Mouse (Mus musculus) forebrain, postnatal 0 days (tissue): Measurements from ENCODE around the gene Igtp. TPM values are rescaled to one million over a fixed set of nuclear protein-coding genes. Genes with fewer than 3 reads are reported as not detected.
"Not testable (repeated sequence)": the region's sequence is repeated elsewhere in the genome, so short reads cannot be mapped to it uniquely, and the experiment has no call there.

Experiments
- ATAC-seq: fragments of 200-750 bp; cut with Nextera tagmentation; 2 replicates; pipeline ENCODE4 v1.8.0; 2017; ENCODE audit warnings: mild to moderate bottlenecking, moderate library complexity
- DNase-seq: peaks from one replicate; pipeline ENCODE4 v3.0.0-alpha.2; 2015
- H3K27ac ChIP-seq: fragments of 300-500 bp; sonication (generic); 2 replicates; pipeline ENCODE4 v1.5.1; 2014; ENCODE audit warnings: low read depth, mild to moderate bottlenecking, antibody characterized with exemption, low read length, moderate library complexity, mixed read lengths
- H3K27me3 ChIP-seq: fragments of 300-500 bp; sonication (generic); 2 replicates; pipeline ENCODE4 v1.6.1; 2014; ENCODE audit warnings: mild to moderate bottlenecking, low read length, mixed read lengths; ENCODE audit not compliant: insufficient read depth
- H3K36me3 ChIP-seq: fragments of 300-500 bp; sonication (generic); 2 replicates; pipeline ENCODE4 v1.6.1; 2014; ENCODE audit warnings: mild to moderate bottlenecking, moderate library complexity; ENCODE audit not compliant: insufficient read depth
- H3K4me1 ChIP-seq: fragments of 300-500 bp; sonication (generic); 2 replicates; pipeline ENCODE4 v1.6.1; 2014; ENCODE audit warnings: antibody characterized with exemption; ENCODE audit not compliant: insufficient read depth
- H3K4me2 ChIP-seq: fragments of 300-500 bp; sonication (generic); 2 replicates; pipeline ENCODE4 v1.6.1; 2014; ENCODE audit warnings: low read depth, mild to moderate bottlenecking, moderate library complexity
- H3K4me3 ChIP-seq: fragments of 300-500 bp; sonication (generic); 2 replicates; pipeline ENCODE4 v1.5.1; 2014; ENCODE audit warnings: low read depth, low read length, mixed read lengths
- H3K9ac ChIP-seq: fragments of 300-500 bp; sonication (generic); 2 replicates; pipeline ENCODE4 v1.6.1; 2014; ENCODE audit warnings: mild to moderate bottlenecking
- H3K9me3 ChIP-seq: fragments of 300-500 bp; sonication (generic); 2 replicates; pipeline ENCODE4 v1.6.1; 2016; ENCODE audit warnings: low read length
- CTCF ChIP-seq: sonication (generic); IDR thresholded peaks from 2 replicates; pipeline ENCODE4 v1.5.1; 2016; ENCODE audit warnings: antibody characterized with exemption, control low read depth, low read depth
- WGBS: fragments of 180-500 bp; shearing (Covaris S2); extraction: QIAGEN DNeasy Blood & Tissue Kit; methylation state at CpG from one replicate; pipeline ENCODE4 v1.1.7; 2014; 5-methylcytosine and 5-hydroxymethylcytosine counted together
- polyA plus RNA-seq: library from polyadenylated mRNA; unstranded; fragments of >200 nt; fragmentation: Nextera tagmentation; extraction: Ambion mirVana; gene quantifications from 2 replicates; pipeline ENCODE4 v1.2.1, GENCODE M21; 2015
- total RNA-seq: library from RNA; depleted of rRNA; stranded (reverse); fragments of >200 nt; gene quantifications from 2 replicates; pipeline ENCODE4 v1.2.3, GENCODE M21; 2014

Igtp gene
- total and polyA plus RNA-seq, 2 experiments from 2014 or later = 1.1 to 2.6 TPM

GRCm38 (mm10) chr11:58169666-58170065 lies 29.7 kb upstream of the Igtp start:
- 89% methylated on average over 4 of the region's 4 CpGs for WGBS
- ATAC-seq (no peak), DNase-seq (no peak)
- H3K9me3 ChIP-seq = no peaks in the 10 kb centered on the region
- no peak overlapping the region for H3K4me3 ChIP-seq
- H3K4me1 ChIP-seq = peaks cover 15% of the 10 kb centered on the region; the same call in 1 of the 2 replicates
- no peak overlapping the region for H3K9ac ChIP-seq
- TF ChIP-seq CTCF = no peak
- H3K36me3 ChIP-seq = peaks cover 23% of the 10 kb centered on the region
- H3K27me3 ChIP-seq = no peaks in the 10 kb centered on the region
- H3K4me2 ChIP-seq = no peak overlapping the region
- no peak overlapping the region for H3K27ac ChIP-seq

GRCm38 (mm10) chr11:58171459-58172091 lies 27.8 kb upstream of the Igtp start, which contains the start of gene Mrpl22:
TSS of gene Mrpl22 (plus strand) at chr11:58171661.
- Histone ChIP-seq H3K4me1 (peaks cover 15% of the 10 kb centered on the region; the same call in 1 of the 2 replicates), H3K9me3 (no peaks in the 10 kb centered on the region), H3K27ac (peak within 1 kb of the TSS; percentile 85), H3K27me3 (no peaks in the 10 kb centered on the region), H3K4me2 (peak within 1 kb of the TSS; percentile 74), H3K36me3 (peaks cover 28% of the 10 kb centered on the region), H3K9ac (peak within 1 kb of the TSS; percentile 81), H3K4me3 (peak within 1 kb of the TSS; percentile 79)
- under 1% methylated on average over 34 of the region's 34 CpGs for WGBS
- ATAC-seq (peak; percentile 81), DNase-seq (peak; percentile 96)
- TF ChIP-seq CTCF = no peak

GRCm38 (mm10) chr11:58179563-58179962 lies 19.8 kb upstream of the Igtp start:
- Histone ChIP-seq H3K27ac (no peak overlapping the region), H3K9me3 (no peaks in the 10 kb centered on the region), H3K4me2 (no peak overlapping the region), H3K36me3 (peaks cover 43% of the 10 kb centered on the region), H3K9ac (no peak overlapping the region), H3K4me1 (no peaks in the 10 kb centered on the region), H3K27me3 (no peaks in the 10 kb centered on the region), H3K4me3 (no peak overlapping the region)
- peak; percentile 74 for ATAC-seq
- 16% methylated on average over 3 of the region's 3 CpGs for WGBS
- DNase-seq = peak; percentile 90
- TF ChIP-seq CTCF = peak; percentile 89

- peaks cover 41% of the 10 kb centered on the region for H3K36me3 ChIP-seq
- not testable (repeated sequence) for H3K27ac ChIP-seq, H3K4me2 ChIP-seq, H3K27me3 ChIP-seq, H3K9me3 ChIP-seq, H3K4me1 ChIP-seq, H3K9ac ChIP-seq, ATAC-seq, DNase-seq, H3K4me3 ChIP-seq
- 96% methylated on average over 6 of the region's 6 CpGs for WGBS
Observed at GRCm38 (mm10) chr11:58179986-58180385, 19.4 kb upstream of the Igtp start.

GRCm38 (mm10) chr11:58180756-58181155 lies 18.6 kb upstream of the Igtp start:
- no peak overlapping the region for H3K4me2 ChIP-seq
- H3K27ac ChIP-seq = no peak overlapping the region
- H3K9me3 ChIP-seq = no peaks in the 10 kb centered on the region
- ATAC-seq (no peak), DNase-seq (no peak)
- no peak for TF ChIP-seq CTCF
- H3K9ac ChIP-seq = no peak overlapping the region
- WGBS = 90% methylated on average over 7 of the region's 7 CpGs
- H3K36me3 ChIP-seq = peaks cover 33% of the 10 kb centered on the region
- no peak overlapping the region for H3K4me3 ChIP-seq
- H3K4me1 ChIP-seq = no peaks in the 10 kb centered on the region
- no peaks in the 10 kb centered on the region for H3K27me3 ChIP-seq

- Histone ChIP-seq H3K36me3 (0 out of 2 replicates have a peak, but pooled peaks cover 7% of the 10 kb centered on the region), H3K9ac (no peak overlapping the region), H3K27me3 (no peaks in the 10 kb centered on the region), H3K9me3 (no peaks in the 10 kb centered on the region), H3K4me2 (no peak overlapping the region), H3K4me3 (no peak overlapping the region), H3K4me1 (no peaks in the 10 kb centered on the region), H3K27ac (no peak overlapping the region)
- DNase-seq = no peak
- 94% methylated on average over 3 of the region's 3 CpGs for WGBS
- no peak for TF ChIP-seq CTCF
- ATAC-seq = no peak
Observed at GRCm38 (mm10) chr11:58183579-58183978, 15.8 kb upstream of the Igtp start.

GRCm38 (mm10) chr11:58189675-58190074 lies 9.7 kb upstream of the Igtp start:
- H3K9me3 ChIP-seq = no peaks in the 10 kb centered on the region

More at GRCm38 (mm10) chr11:58189675-58190074, 9.7 kb upstream of the Igtp start:
- no peaks in the 10 kb centered on the region for H3K36me3 ChIP-seq
- DNase-seq (no peak), ATAC-seq (no peak)
- H3K27me3 ChIP-seq = no peaks in the 10 kb centered on the region
- H3K27ac ChIP-seq = no peak overlapping the region
- no peak overlapping the region for H3K9ac ChIP-seq
- TF ChIP-seq CTCF = no peak
- no peak overlapping the region for H3K4me2 ChIP-seq
- no peak overlapping the region for H3K4me3 ChIP-seq
- H3K4me1 ChIP-seq = no peaks in the 10 kb centered on the region
- WGBS = 96% methylated on average over 6 of the region's 6 CpGs
